Mouse (Mus musculus): ENCODE measurements around the gene Cd59b. TPM values are rescaled to one million over a fixed set of nuclear protein-coding genes. Genes with fewer than 3 reads are reported as not detected.
"Not testable (repeated sequence)": the region's sequence is repeated elsewhere in the genome, so short reads cannot be mapped to it uniquely, and the experiment has no call there.

The Cd59b gene
- polyA plus RNA-seq, 1 experiment from 2014 or later: 2.0 TPM

- 91% methylated on average over 4 of the region's 4 CpGs for WGBS
- ATAC-seq (ENCODE audit: low read depth): no peak
- H3K9ac ChIP-seq (replicated peaks; ENCODE audit: low read depth, low read length): no peak overlapping the region
- peaks cover 24% of the 10 kb centered on the region; the same call in 1 of the 2 replicates for H3K36me3 ChIP-seq (ENCODE audit: control insufficient read depth, insufficient read depth, low read length)
- no peak overlapping the region for H3K27ac ChIP-seq (ENCODE audit: low read depth, low read length)
- no peaks in the 10 kb centered on the region for H3K9me3 ChIP-seq (ENCODE audit: control insufficient read depth, low read length)
- no peaks in the 10 kb centered on the region for H3K4me1 ChIP-seq (ENCODE audit: control insufficient read depth, insufficient read depth, low read length)
- H3K4me3 ChIP-seq (ENCODE audit: low read depth, low read length): no peak overlapping the region
- no peak overlapping the region for H3K4me2 ChIP-seq (ENCODE audit: low read depth, low read length)
- H3K27me3 ChIP-seq (ENCODE audit: control insufficient read depth, insufficient read depth, low read length): no peaks in the 10 kb centered on the region
These were observed 10.7 kb upstream of the Cd59b start for GRCm38 (mm10) chr2:104058954-104059353.

GRCm38 (mm10) chr2:104059786-104060185, 9.9 kb upstream of the Cd59b start:
- no peak overlapping the region for H3K9ac ChIP-seq (replicated peaks; ENCODE audit: low read depth, low read length)
- H3K27me3 ChIP-seq (ENCODE audit: control insufficient read depth, insufficient read depth, low read length): no peaks in the 10 kb centered on the region
- peaks cover 20% of the 10 kb centered on the region; the same call in 1 of the 2 replicates for H3K36me3 ChIP-seq (ENCODE audit: control insufficient read depth, insufficient read depth, low read length)
- no peak overlapping the region for H3K27ac ChIP-seq (ENCODE audit: low read depth, low read length)
- no peaks in the 10 kb centered on the region for H3K4me1 ChIP-seq (ENCODE audit: control insufficient read depth, insufficient read depth, low read length)
- 83% methylated on average over 10 of the region's 10 CpGs for WGBS
- ATAC-seq (ENCODE audit: low read depth): no peak
- H3K9me3 ChIP-seq (ENCODE audit: control insufficient read depth, low read length): no peaks in the 10 kb centered on the region
- H3K4me2 ChIP-seq (ENCODE audit: low read depth, low read length): no peak overlapping the region
- H3K4me3 ChIP-seq (ENCODE audit: low read depth, low read length): no peak overlapping the region

DNA sequence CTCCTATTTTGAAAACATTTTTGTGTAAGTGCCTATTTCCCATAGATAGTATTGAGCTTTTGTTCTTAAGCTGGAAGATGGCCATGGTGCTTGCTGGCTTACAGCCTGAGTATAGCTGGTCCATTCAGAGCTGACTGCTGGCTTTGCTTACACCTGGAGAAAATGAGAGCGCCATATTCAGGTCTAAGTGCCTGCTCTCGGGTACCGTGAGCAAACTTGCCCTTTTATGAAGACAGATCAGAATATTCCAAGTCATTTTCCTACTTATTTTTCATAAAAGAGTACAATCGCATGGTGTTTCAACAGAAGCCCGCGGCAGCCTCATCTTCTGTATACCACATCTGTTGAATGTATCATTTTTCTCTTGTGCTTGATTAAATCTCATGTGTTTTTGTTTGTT, 8.7 kb upstream of the Cd59b start:
- H3K4me2 ChIP-seq (ENCODE audit: low read depth, low read length): no peak overlapping the region
- H3K27ac ChIP-seq (ENCODE audit: low read depth, low read length): no peak overlapping the region
- no peaks in the 10 kb centered on the region for H3K9me3 ChIP-seq (ENCODE audit: control insufficient read depth, low read length)
- peaks cover 13% of the 10 kb centered on the region; the same call in 1 of the 2 replicates for H3K36me3 ChIP-seq (ENCODE audit: control insufficient read depth, insufficient read depth, low read length)
- H3K27me3 ChIP-seq (ENCODE audit: control insufficient read depth, insufficient read depth, low read length): no peaks in the 10 kb centered on the region
- no peak overlapping the region for H3K9ac ChIP-seq (replicated peaks; ENCODE audit: low read depth, low read length)
- no peak for ATAC-seq (ENCODE audit: low read depth)
- no peaks in the 10 kb centered on the region for H3K4me1 ChIP-seq (ENCODE audit: control insufficient read depth, insufficient read depth, low read length)
- H3K4me3 ChIP-seq (ENCODE audit: low read depth, low read length): no peak overlapping the region
- 97% methylated on average over 6 of the region's 6 CpGs for WGBS

DNA sequence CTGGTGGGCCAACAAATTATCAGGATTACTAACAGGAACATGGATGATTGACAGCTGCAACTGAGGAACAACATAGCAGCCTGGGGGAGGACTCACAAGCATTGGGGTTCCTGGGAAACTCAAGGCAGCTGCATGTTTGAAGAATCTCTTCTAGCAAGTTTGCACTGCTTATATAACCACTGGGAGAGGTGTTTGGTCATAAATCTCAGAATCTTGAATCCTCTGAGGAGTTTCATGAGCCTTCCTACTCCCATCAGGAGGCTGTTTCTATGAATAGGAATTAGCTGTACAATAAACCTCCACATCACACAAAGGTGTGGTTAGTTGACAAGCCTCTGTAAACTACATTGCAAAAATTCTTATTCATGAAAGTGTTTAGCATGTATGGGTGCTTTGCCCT, 7.0 kb upstream of the Cd59b start:
- Histone ChIP-seq H3K4me2 (ENCODE audit: low read depth, low read length) (no peak overlapping the region), H3K4me1 (ENCODE audit: control insufficient read depth, insufficient read depth, low read length) (no peaks in the 10 kb centered on the region), H3K9ac (replicated peaks; ENCODE audit: low read depth, low read length) (no peak overlapping the region), H3K36me3 (ENCODE audit: control insufficient read depth, insufficient read depth, low read length) (peaks cover 13% of the 10 kb centered on the region; the same call in 1 of the 2 replicates), H3K27ac (ENCODE audit: low read depth, low read length) (no peak overlapping the region), H3K27me3 (ENCODE audit: control insufficient read depth, insufficient read depth, low read length) (no peaks in the 10 kb centered on the region), H3K9me3 (ENCODE audit: control insufficient read depth, low read length) (no peaks in the 10 kb centered on the region), H3K4me3 (ENCODE audit: low read depth, low read length) (no peak overlapping the region)
- no peak for ATAC-seq (ENCODE audit: low read depth)

DNA sequence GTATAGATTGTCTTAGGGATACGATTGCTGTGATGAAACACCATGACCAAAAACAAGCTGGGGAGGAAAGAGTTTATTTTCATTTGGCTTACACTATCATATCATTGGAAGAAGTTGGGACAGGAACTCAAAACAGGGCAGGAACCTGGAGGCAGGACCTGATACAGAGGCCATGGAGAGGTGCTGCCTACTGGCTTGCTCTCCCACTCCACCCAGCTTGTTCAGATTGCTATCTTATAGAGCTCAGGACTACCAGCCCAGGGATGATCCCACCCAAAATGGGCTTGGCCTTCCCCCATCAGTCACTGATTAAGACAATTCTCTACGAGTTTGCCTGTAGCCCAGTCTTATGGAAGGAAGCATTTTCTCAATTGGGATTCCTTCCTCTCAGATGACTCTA, 5.5 kb upstream of the Cd59b start:
- H3K27ac ChIP-seq (ENCODE audit: low read depth, low read length): no peak overlapping the region
- peaks cover 13% of the 10 kb centered on the region; the same call in 1 of the 2 replicates for H3K36me3 ChIP-seq (ENCODE audit: control insufficient read depth, insufficient read depth, low read length)
- no peak for ATAC-seq (ENCODE audit: low read depth)
- no peak overlapping the region for H3K9ac ChIP-seq (replicated peaks; ENCODE audit: low read depth, low read length)
- 82% methylated on average over 2 of the region's 2 CpGs for WGBS
- H3K4me1 ChIP-seq (ENCODE audit: control insufficient read depth, insufficient read depth, low read length): no peaks in the 10 kb centered on the region
- no peak overlapping the region for H3K4me3 ChIP-seq (ENCODE audit: low read depth, low read length)
- H3K9me3 ChIP-seq (ENCODE audit: control insufficient read depth, low read length): no peaks in the 10 kb centered on the region
- H3K27me3 ChIP-seq (ENCODE audit: control insufficient read depth, insufficient read depth, low read length): no peaks in the 10 kb centered on the region
- no peak overlapping the region for H3K4me2 ChIP-seq (ENCODE audit: low read depth, low read length)

GRCm38 (mm10) chr2:104065526-104065925, 4.1 kb upstream of the Cd59b start, which contains the start of gene Gm10912:
Gene Gm10912, plus strand, starts transcription at chr2:104065826.
- not testable (repeated sequence) for H3K27me3 ChIP-seq (ENCODE audit: control insufficient read depth, insufficient read depth, low read length); H3K4me2 ChIP-seq (ENCODE audit: low read depth, low read length); ATAC-seq (ENCODE audit: low read depth); H3K36me3 ChIP-seq (ENCODE audit: control insufficient read depth, insufficient read depth, low read length); H3K9ac ChIP-seq (replicated peaks; ENCODE audit: low read depth, low read length); H3K4me1 ChIP-seq (ENCODE audit: control insufficient read depth, insufficient read depth, low read length); H3K27ac ChIP-seq (ENCODE audit: low read depth, low read length); H3K9me3 ChIP-seq (ENCODE audit: control insufficient read depth, low read length); H3K4me3 ChIP-seq (ENCODE audit: low read depth, low read length)
- 94% methylated on average over 5 of the region's 6 CpGs for WGBS

DNA sequence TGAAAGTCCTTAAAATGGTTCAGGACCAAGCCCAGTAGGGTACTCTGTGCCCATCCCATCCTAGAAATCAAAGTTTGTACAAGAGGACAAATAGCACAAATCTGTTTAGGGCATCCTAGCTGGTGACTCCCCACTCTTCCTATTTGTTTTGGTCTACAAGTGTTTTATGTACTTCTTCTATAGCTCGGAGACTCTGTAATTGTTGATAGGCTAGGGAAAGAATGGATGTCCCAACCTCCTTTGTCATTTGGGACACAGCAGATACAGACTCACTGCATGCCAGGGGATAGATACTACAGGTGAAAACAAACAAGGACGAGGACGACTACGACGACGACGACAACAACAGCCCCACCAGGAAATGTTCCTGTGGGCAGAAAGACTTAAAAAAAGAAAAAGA, 1.2 kb upstream of the Cd59b start, which contains the start of gene Gm10799:
Gene Gm10799 (minus strand): TSS at position 101 of the 400 bp plus-strand sequence.
- not testable (repeated sequence) for H3K4me1 ChIP-seq (ENCODE audit: control insufficient read depth, insufficient read depth, low read length); ATAC-seq (ENCODE audit: low read depth); H3K27ac ChIP-seq (ENCODE audit: low read depth, low read length); H3K36me3 ChIP-seq (ENCODE audit: control insufficient read depth, insufficient read depth, low read length); H3K4me3 ChIP-seq (ENCODE audit: low read depth, low read length); H3K27me3 ChIP-seq (ENCODE audit: control insufficient read depth, insufficient read depth, low read length); H3K4me2 ChIP-seq (ENCODE audit: low read depth, low read length); H3K9ac ChIP-seq (replicated peaks; ENCODE audit: low read depth, low read length); H3K9me3 ChIP-seq (ENCODE audit: control insufficient read depth, low read length)
- WGBS: 78% methylated on average over 7 of the region's 7 CpGs

- not testable (repeated sequence) for H3K27me3 ChIP-seq (ENCODE audit: control insufficient read depth, insufficient read depth, low read length); H3K4me3 ChIP-seq (ENCODE audit: low read depth, low read length); H3K4me1 ChIP-seq (ENCODE audit: control insufficient read depth, insufficient read depth, low read length); H3K27ac ChIP-seq (ENCODE audit: low read depth, low read length); H3K4me2 ChIP-seq (ENCODE audit: low read depth, low read length); H3K36me3 ChIP-seq (ENCODE audit: control insufficient read depth, insufficient read depth, low read length); H3K9ac ChIP-seq (replicated peaks; ENCODE audit: low read depth, low read length); ATAC-seq (ENCODE audit: low read depth); H3K9me3 ChIP-seq (ENCODE audit: control insufficient read depth, low read length)
- 80% methylated on average over 5 of the region's 5 CpGs for WGBS
These were observed 8.6 kb downstream of the Cd59b start for GRCm38 (mm10) chr2:104078285-104078684.

DNA sequence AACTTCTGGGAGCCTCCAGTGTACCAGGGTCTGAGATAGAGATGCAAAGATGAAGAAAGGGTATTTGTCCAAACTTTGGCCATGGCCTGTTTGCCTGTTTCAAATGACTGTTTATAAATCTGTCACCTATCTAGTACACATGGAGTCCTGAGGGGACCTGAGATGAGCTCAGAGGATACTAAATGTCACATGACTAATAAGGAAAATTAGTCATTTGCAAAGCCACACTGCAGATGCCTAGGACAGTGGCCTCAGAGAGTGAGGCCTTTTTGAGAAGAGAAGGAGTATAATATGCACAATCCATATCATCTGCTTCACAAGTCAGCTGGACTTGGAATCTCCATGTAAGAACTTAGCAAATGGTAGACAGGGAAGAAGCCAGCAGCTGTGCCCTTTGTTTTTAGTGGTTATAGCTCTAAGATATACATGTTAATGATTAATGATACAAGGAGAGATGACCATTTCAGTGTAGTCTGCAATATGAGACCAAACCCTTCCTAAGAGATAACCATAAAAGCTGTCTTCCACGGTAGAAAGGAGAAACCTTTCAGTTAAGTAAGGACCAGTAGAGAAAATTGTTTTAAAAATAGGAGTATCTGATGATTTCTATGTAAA, 11.9 kb downstream of the Cd59b start:
- H3K4me3 ChIP-seq (ENCODE audit: low read depth, low read length); H3K4me1 ChIP-seq (ENCODE audit: control insufficient read depth, insufficient read depth, low read length); H3K9ac ChIP-seq (replicated peaks; ENCODE audit: low read depth, low read length); H3K27me3 ChIP-seq (ENCODE audit: control insufficient read depth, insufficient read depth, low read length); H3K4me2 ChIP-seq (ENCODE audit: low read depth, low read length); H3K9me3 ChIP-seq (ENCODE audit: control insufficient read depth, low read length); H3K27ac ChIP-seq (ENCODE audit: low read depth, low read length); H3K36me3 ChIP-seq (ENCODE audit: control insufficient read depth, insufficient read depth, low read length); ATAC-seq (ENCODE audit: low read depth): not testable (repeated sequence)
- WGBS: no CpG with 5 or more reads among the region's 1 CpGs

Data from neural tube, embryonic 14.5 days (tissue).